Mouse (Mus musculus) embryonic facial prominence, embryonic 13.5 days (tissue): ENCODE data around the gene Gab2. TPM values are rescaled to one million over a fixed set of nuclear protein-coding genes. Genes with fewer than 3 reads are reported as not detected.
"Not testable (repeated sequence)": the region's sequence is repeated elsewhere in the genome, so short reads cannot be mapped to it uniquely, and the experiment has no call there.

Source experiments
- ATAC-seq: fragments of 200-750 bp; cut with Nextera tagmentation; 2 replicates; pipeline ENCODE4 v1.8.0; 2017; ENCODE audit warnings: low read depth; ENCODE audit not compliant: insufficient number of reproducible peaks, insufficient read depth, low FRiP score, low TSS enrichment
- H3K27ac ChIP-seq: fragments of 300-500 bp; sonication (generic); 2 replicates; pipeline ENCODE4 v1.5.1; 2015; ENCODE audit warnings: moderate library complexity, mild to moderate bottlenecking, inconsistent platforms
- H3K27me3 ChIP-seq: fragments of 300-500 bp; sonication (generic); 2 replicates; pipeline ENCODE4 v1.6.1; 2015; ENCODE audit warnings: mild to moderate bottlenecking, inconsistent platforms
- H3K36me3 ChIP-seq: fragments of 300-500 bp; sonication (generic); 2 replicates; pipeline ENCODE4 v1.6.1; 2015; ENCODE audit warnings: mild to moderate bottlenecking, inconsistent platforms
- H3K4me1 ChIP-seq: fragments of 300-500 bp; sonication (generic); 2 replicates; pipeline ENCODE4 v1.6.1; 2015; ENCODE audit warnings: inconsistent platforms
- H3K4me2 ChIP-seq: fragments of 300-500 bp; sonication (generic); 2 replicates; pipeline ENCODE4 v1.6.1; 2015; ENCODE audit warnings: moderate library complexity, mild to moderate bottlenecking, inconsistent platforms
- H3K4me3 ChIP-seq: fragments of 300-500 bp; sonication (generic); 2 replicates; pipeline ENCODE4 v1.5.1; 2015; ENCODE audit warnings: mild to moderate bottlenecking, inconsistent platforms
- H3K9ac ChIP-seq: fragments of 300-500 bp; sonication (generic); 2 replicates; pipeline ENCODE4 v1.6.1; 2015; ENCODE audit warnings: mild to moderate bottlenecking, inconsistent platforms
- H3K9me3 ChIP-seq: fragments of 300-500 bp; sonication (generic); 2 replicates; pipeline ENCODE4 v1.6.1; 2016; ENCODE audit warnings: inconsistent platforms
- WGBS: fragments of 180-500 bp; shearing (Covaris S2); methylation state at CpG from one replicate; pipeline ENCODE4 v1.1.7; 2015; ENCODE audit warnings: mixed read lengths; 5-methylcytosine and 5-hydroxymethylcytosine counted together
- polyA plus RNA-seq: library from polyadenylated mRNA; unstranded; fragments of >200 nt; fragmentation: Nextera tagmentation; extraction: Ambion mirVana; gene quantifications from 2 replicates; pipeline ENCODE4 v1.2.1, GENCODE M21; 2015

Gene Gab2
- polyA plus RNA-seq, 1 experiment from 2014 or later: 4.9 TPM

- no peaks in the 10 kb centered on the region for H3K36me3 ChIP-seq
- H3K4me1 ChIP-seq: no peaks in the 10 kb centered on the region
- H3K27me3 ChIP-seq: no peaks in the 10 kb centered on the region
- WGBS: 83% methylated on average over 1 of the region's 1 CpGs
- H3K4me2 ChIP-seq: no peak overlapping the region
- no peak overlapping the region for H3K27ac ChIP-seq
- no peak overlapping the region for H3K4me3 ChIP-seq
- ATAC-seq: no peak
- H3K9ac ChIP-seq: no peak overlapping the region
- no peaks in the 10 kb centered on the region for H3K9me3 ChIP-seq
These were observed 127.6 kb downstream of the Gab2 start for GRCm38 (mm10) chr7:97208811-97209549.

- H3K36me3 ChIP-seq: no peaks in the 10 kb centered on the region
- no peak overlapping the region for H3K27ac ChIP-seq
- H3K27me3 ChIP-seq: no peaks in the 10 kb centered on the region
- ATAC-seq: no peak
- H3K4me3 ChIP-seq: no peak overlapping the region
- H3K4me2 ChIP-seq: no peak overlapping the region
- H3K9me3 ChIP-seq: no peaks in the 10 kb centered on the region
- H3K4me1 ChIP-seq: no peaks in the 10 kb centered on the region
- H3K9ac ChIP-seq: no peak overlapping the region
These were observed 128.8 kb downstream of the Gab2 start for GRCm38 (mm10) chr7:97210064-97210685.

GRCm38 (mm10) chr7:97211117-97211516 is 129.7 kb downstream of the Gab2 start:
- H3K36me3 ChIP-seq: no peaks in the 10 kb centered on the region
- ATAC-seq: no peak
- WGBS: 76% methylated on average over 4 of the region's 4 CpGs
- no peak overlapping the region for H3K4me3 ChIP-seq
- no peaks in the 10 kb centered on the region for H3K27me3 ChIP-seq
- H3K4me1 ChIP-seq: no peaks in the 10 kb centered on the region
- no peaks in the 10 kb centered on the region for H3K9me3 ChIP-seq
- H3K9ac ChIP-seq: no peak overlapping the region
- H3K27ac ChIP-seq: no peak overlapping the region
- H3K4me2 ChIP-seq: no peak overlapping the region

- no peaks in the 10 kb centered on the region for H3K27me3 ChIP-seq
- no peak overlapping the region for H3K9ac ChIP-seq
- H3K36me3 ChIP-seq: no peaks in the 10 kb centered on the region; the same call in 1 of the 2 replicates
- no peaks in the 10 kb centered on the region for H3K4me1 ChIP-seq
- no peak overlapping the region for H3K27ac ChIP-seq
- no peak overlapping the region for H3K4me2 ChIP-seq
- ATAC-seq: no peak
- H3K9me3 ChIP-seq: no peaks in the 10 kb centered on the region
- no peak overlapping the region for H3K4me3 ChIP-seq
- WGBS: 82% methylated on average over 2 of the region's 2 CpGs
These were observed 142.4 kb downstream of the Gab2 start for GRCm38 (mm10) chr7:97223836-97224235.

GRCm38 (mm10) chr7:97245261-97245949 is 164.0 kb downstream of the Gab2 start:
- Histone ChIP-seq H3K27ac (no peak overlapping the region), H3K9ac (no peak overlapping the region), H3K36me3 (no peaks in the 10 kb centered on the region), H3K4me3 (no peak overlapping the region), H3K4me2 (no peak overlapping the region), H3K4me1 (peaks cover 5% of the 10 kb centered on the region; the same call in 1 of the 2 replicates), H3K27me3 (no peaks in the 10 kb centered on the region), H3K9me3 (no peaks in the 10 kb centered on the region)
- ATAC-seq: no peak
- WGBS: 87% methylated on average over 2 of the region's 2 CpGs

- H3K36me3 ChIP-seq, H3K4me2 ChIP-seq, H3K4me3 ChIP-seq, ATAC-seq, H3K9me3 ChIP-seq, H3K27me3 ChIP-seq, H3K27ac ChIP-seq, H3K9ac ChIP-seq, H3K4me1 ChIP-seq: not testable (repeated sequence)
- WGBS: 80% methylated on average over 2 of the region's 2 CpGs
These were observed 164.7 kb downstream of the Gab2 start for GRCm38 (mm10) chr7:97245950-97246578.

- Histone ChIP-seq H3K9ac (no peak overlapping the region), H3K36me3 (no peaks in the 10 kb centered on the region), H3K27ac (no peak overlapping the region), H3K9me3 (no peaks in the 10 kb centered on the region), H3K4me3 (no peak overlapping the region), H3K4me2 (no peak overlapping the region), H3K4me1 (peaks cover 5% of the 10 kb centered on the region; the same call in 1 of the 2 replicates), H3K27me3 (no peaks in the 10 kb centered on the region)
- no peak for ATAC-seq
- WGBS: 60% methylated on average over 1 of the region's 1 CpGs
These were observed 166.3 kb downstream of the Gab2 start for GRCm38 (mm10) chr7:97247661-97248060.

GRCm38 (mm10) chr7:97248136-97248535 is 166.8 kb downstream of the Gab2 start:
- Histone ChIP-seq H3K9me3 (no peaks in the 10 kb centered on the region), H3K4me2 (no peak overlapping the region), H3K27ac (no peak overlapping the region), H3K4me3 (no peak overlapping the region), H3K36me3 (no peaks in the 10 kb centered on the region), H3K27me3 (no peaks in the 10 kb centered on the region), H3K9ac (no peak overlapping the region), H3K4me1 (peaks cover 5% of the 10 kb centered on the region; the same call in 1 of the 2 replicates)
- ATAC-seq: no peak
- 76% methylated on average over 5 of the region's 5 CpGs for WGBS

- ATAC-seq: no peak
These were observed 170.3 kb downstream of the Gab2 start for GRCm38 (mm10) chr7:97251638-97252037.

GRCm38 (mm10) chr7:97262541-97262940 is 181.2 kb downstream of the Gab2 start:
- no peak overlapping the region for H3K9ac ChIP-seq
- no peaks in the 10 kb centered on the region for H3K36me3 ChIP-seq
- no peaks in the 10 kb centered on the region for H3K9me3 ChIP-seq
- H3K4me2 ChIP-seq: no peak overlapping the region
- H3K27ac ChIP-seq: no peak overlapping the region
- WGBS: 79% methylated on average over 1 of the region's 1 CpGs
- 0 out of 2 replicates have a peak, but pooled peaks cover 3% of the 10 kb centered on the region for H3K4me1 ChIP-seq
- no peak for ATAC-seq
- H3K4me3 ChIP-seq: no peak overlapping the region
- no peaks in the 10 kb centered on the region for H3K27me3 ChIP-seq

More at GRCm38 (mm10) chr7:97251638-97252037, 170.3 kb downstream of the Gab2 start:
- H3K4me2 ChIP-seq: no peak overlapping the region
- 73% methylated on average over 2 of the region's 2 CpGs for WGBS
- no peaks in the 10 kb centered on the region for H3K36me3 ChIP-seq
- H3K9ac ChIP-seq: no peak overlapping the region
- H3K27me3 ChIP-seq: no peaks in the 10 kb centered on the region
- H3K4me1 ChIP-seq: peaks cover 5% of the 10 kb centered on the region; the same call in 1 of the 2 replicates
- H3K27ac ChIP-seq: no peak overlapping the region
- no peaks in the 10 kb centered on the region for H3K9me3 ChIP-seq
- H3K4me3 ChIP-seq: no peak overlapping the region

GRCm38 (mm10) chr7:97270367-97270766 is 189.0 kb downstream of the Gab2 start:
- Histone ChIP-seq H3K9ac (no peak overlapping the region), H3K4me3 (no peak overlapping the region), H3K9me3 (no peaks in the 10 kb centered on the region), H3K4me2 (no peak overlapping the region), H3K36me3 (0 out of 2 replicates have a peak, but pooled peaks cover 4% of the 10 kb centered on the region), H3K27me3 (no peaks in the 10 kb centered on the region), H3K4me1 (no peaks in the 10 kb centered on the region), H3K27ac (no peak overlapping the region)
- no peak for ATAC-seq
